Mouse (Mus musculus) brain, embryonic 14.5 days (tissue): ENCODE data around the gene Hk3.
A peak's percentile ranks its signal among the peaks of the same experiment; 100 is the strongest.

Source experiments
- CTCF ChIP-seq: fragments of 200-500 bp; IDR thresholded peaks from 2 replicates; pipeline ENCODE4 v1.5.1; 2012; ENCODE audit warnings: inconsistent platforms, mild to moderate bottlenecking, moderate library complexity, borderline replicate concordance; ENCODE audit not compliant: insufficient read depth, insufficient read length; ENCODE audit errors: extremely low read depth
- POLR2A ChIP-seq: fragments of 200-500 bp; IDR thresholded peaks from 2 replicates; pipeline ENCODE4 v1.6.1; 2012; ENCODE audit warnings: mild to moderate bottlenecking, inconsistent platforms, borderline replicate concordance; ENCODE audit not compliant: poor library complexity, insufficient read depth, insufficient read length, severe bottlenecking; ENCODE audit errors: extremely low read depth

GRCm38 (mm10) chr13:55013702-55014344 is 7.4 kb downstream of the Hk3 start:
- no peak for TF ChIP-seq POLR2A
- peak; percentile 34; the same call in 1 of the 2 replicates for TF ChIP-seq CTCF
